Mouse (Mus musculus): ENCODE results near the gene Olfr1348.
"Not testable (repeated sequence)": the region's sequence is repeated elsewhere in the genome, so short reads cannot be mapped to it uniquely, and the experiment has no call there.

Gene Olfr1348

DNA sequence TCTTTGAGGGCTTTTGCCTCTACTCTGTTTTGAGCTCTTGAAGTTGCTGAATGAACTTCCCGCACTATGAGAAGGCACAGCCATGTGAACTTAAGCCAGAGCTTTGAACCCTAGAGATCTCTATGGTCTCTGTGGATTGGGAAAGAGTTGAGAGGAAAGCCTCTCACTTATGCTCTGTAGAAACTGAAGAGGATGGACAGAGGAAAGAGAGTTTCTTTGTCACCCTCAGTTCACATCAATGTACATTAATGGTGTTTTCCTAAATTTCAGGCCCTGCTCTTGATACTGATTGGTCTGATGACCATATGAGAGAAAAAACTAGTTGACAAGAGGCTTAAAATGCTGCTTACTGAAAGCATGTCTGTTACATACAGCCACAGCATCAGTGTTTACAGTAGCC is at the start of gene Olfr1348:
Gene Olfr1348, minus strand, starts transcription at position 101 of the 400 bp plus-strand sequence.
- DNase-seq (ENCODE audit: low read depth, low spot score), result no peak

GRCm38 (mm10) chr7:6526141-6526540 is 17.6 kb upstream of the Olfr1348 start:
- no peak for DNase-seq (ENCODE audit: low read depth, low spot score)

- DNase-seq (ENCODE audit: low read depth, low spot score), result no peak
Observed at GRCm38 (mm10) chr7:6525001-6525400, 16.5 kb upstream of the Olfr1348 start.

GRCm38 (mm10) chr7:6522850-6523249 is 14.3 kb upstream of the Olfr1348 start, which contains the start of gene Olfr1349:
TSS of gene Olfr1349 (minus strand) at chr7:6522950.
- no peak for DNase-seq (ENCODE audit: low read depth, low spot score)

DNA sequence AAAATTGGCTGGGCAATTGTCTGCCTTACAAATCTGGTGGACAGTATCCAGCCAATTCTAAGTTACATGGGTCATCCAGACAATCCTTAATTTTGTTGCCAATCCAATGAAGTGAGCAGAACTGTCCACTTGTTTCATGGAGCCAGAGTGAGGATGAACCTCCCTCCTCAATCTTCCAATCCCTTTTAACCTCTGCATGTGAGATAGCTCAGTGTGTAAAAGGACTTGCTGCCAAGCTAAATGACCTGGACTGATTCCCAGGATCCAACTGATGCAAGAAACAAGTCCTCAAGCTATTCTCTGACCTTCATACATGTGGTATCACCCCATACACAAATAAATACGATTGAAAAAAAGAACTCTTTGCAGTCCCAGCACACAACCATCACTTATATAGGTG is 13.1 kb upstream of the Olfr1348 start:
- no peak for DNase-seq (ENCODE audit: low read depth, low spot score)

DNA sequence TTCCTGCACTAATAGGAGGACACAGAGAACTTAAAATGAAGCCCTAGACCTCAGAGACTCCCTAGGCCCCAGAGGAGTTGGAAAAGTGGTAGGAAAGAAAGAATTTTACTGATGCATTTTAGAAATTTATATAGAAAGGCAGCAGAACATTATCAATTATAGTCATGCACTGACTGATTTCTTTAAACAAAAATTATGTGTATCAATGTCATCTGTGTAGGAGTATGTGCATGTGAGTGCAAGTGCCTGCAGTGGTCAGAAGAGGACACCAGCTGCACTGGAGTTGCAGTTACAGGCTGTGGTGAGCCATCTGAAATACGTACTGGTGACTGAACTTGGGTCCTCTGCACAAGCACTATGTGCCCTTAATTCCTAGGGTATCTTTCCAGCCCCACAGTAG is 8.9 kb downstream of the Olfr1348 start, which contains the start of gene Olfr1347:
Gene Olfr1347, minus strand, starts transcription at position 101 of the 400 bp plus-strand sequence.
- no peak for DNase-seq (ENCODE audit: low read depth, low spot score)

GRCm38 (mm10) chr7:6486841-6487240 is 21.7 kb downstream of the Olfr1348 start, which contains the start of gene Olfr5:
TSS of gene Olfr5 (minus strand) at chr7:6486941.
- DNase-seq (ENCODE audit: low read depth, low spot score), result no peak

DNA sequence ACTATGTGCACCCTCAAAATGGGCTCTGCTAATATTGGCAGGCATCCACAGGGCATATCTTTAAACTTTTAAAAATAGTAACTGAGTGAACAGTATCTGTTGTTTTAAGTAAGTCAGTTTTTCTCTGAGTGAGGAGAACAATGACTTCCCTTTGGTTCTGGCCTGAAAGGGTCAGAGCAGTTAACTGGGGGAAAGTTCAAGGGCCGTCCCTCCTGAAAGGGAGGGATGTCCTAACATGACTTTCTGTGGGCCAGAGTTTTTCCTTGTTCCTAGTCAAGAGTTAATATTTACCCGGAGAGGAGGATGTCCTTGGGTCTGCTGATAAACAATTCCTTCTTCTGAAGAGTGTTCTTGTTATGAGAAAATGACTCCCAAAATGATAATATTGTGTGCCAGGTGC is 30.9 kb downstream of the Olfr1348 start:
- not testable (repeated sequence) for DNase-seq (ENCODE audit: low read depth, low spot score)

DNA sequence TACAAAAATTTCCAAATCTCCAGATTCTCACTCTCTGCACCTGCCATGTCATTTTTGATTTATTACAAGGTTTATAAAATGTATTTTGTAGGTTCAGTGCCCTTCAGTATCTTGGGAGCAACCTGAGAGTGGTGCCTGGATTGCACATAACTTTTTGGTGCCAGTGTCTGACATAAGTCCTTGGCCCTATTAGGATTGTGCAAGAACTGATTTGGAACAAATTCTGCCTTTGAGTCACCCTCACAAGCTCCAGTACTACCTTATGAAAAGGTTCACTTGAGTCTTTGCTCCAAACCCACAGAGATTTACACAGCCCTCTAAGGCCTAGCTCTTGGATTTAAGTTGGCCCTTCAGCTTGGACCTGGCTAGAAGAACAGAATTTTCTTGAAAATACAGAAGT is 41.6 kb downstream of the Olfr1348 start, which contains the start of gene Olfr1346:
Gene Olfr1346, plus strand, starts transcription at position 151 of the 400 bp plus-strand sequence.
- no peak for DNase-seq (ENCODE audit: low read depth, low spot score)

DNA sequence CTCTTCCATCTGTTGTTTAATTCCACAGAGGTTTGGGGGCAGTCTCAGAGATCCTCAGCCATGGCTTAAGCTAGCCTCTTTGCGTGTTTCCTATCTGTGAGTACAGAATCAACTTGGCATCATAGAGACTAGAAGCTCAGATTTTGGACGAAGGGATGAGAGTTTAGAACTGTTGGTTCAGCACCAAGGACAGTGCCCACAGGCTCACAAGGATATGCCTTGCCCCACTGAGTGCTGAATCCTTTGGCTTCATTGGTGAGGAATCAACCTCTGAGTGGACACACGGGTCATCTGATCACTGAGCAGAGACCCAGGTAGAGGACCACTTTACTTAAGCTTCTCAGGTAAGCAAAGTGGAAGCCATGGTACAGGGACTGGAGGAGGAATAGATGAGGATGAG is 52.1 kb downstream of the Olfr1348 start:
- DNase-seq (ENCODE audit: low read depth, low spot score), result no peak

DNA sequence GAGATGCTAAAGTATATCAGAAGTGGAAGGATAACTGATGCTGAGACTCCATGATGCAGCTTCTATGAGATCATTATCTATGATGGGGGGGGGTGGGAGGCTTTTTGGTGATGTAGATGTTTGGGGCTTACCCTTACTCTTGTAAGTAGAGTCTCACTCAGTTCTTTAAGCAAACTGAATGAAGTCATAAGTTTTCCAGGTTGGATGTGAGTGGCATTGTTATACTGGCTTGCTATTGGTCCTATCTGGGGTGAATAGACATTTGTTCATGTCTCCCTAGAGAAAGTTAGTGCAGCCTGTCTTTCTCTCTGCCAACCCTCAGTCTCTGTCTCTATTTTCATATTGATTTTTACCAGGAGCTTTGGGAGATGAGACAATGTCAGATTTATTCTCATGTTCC is 52.7 kb downstream of the Olfr1348 start, which contains the start of gene Olfr1336:
Gene Olfr1336, plus strand, starts transcription at position 301 of the 400 bp plus-strand sequence.
- DNase-seq (ENCODE audit: low read depth, low spot score), result no peak

All from CD4-positive helper T cell, adult 2 months (primary cell).